Mouse (Mus musculus) kidney, postnatal 0 days (tissue): ENCODE measurements around the gene Erc1. TPM values are rescaled to one million over a fixed set of nuclear protein-coding genes. Genes with fewer than 3 reads are reported as not detected.
A peak's percentile ranks its signal among the peaks of the same experiment; 100 is the strongest.
"Not testable (repeated sequence)": the region's sequence is repeated elsewhere in the genome, so short reads cannot be mapped to it uniquely, and the experiment has no call there.

ENCODE experiments used
- ATAC-seq: fragments of 200-750 bp; cut with Nextera tagmentation; replicated peaks from 2 replicates; pipeline ENCODE4 v1.8.0; 2017; ENCODE audit warnings: low read depth, moderate number of reproducible peaks, moderate TSS enrichment, moderate library complexity; ENCODE audit not compliant: low FRiP score
- DNase-seq: peaks from one replicate; pipeline ENCODE4 v3.0.0-alpha.2; 2016; ENCODE audit warnings: low spot score
- H3K27ac ChIP-seq: fragments of 300-500 bp; sonication (generic); 2 replicates; pipeline ENCODE4 v1.5.1; 2014; ENCODE audit warnings: mild to moderate bottlenecking
- H3K27me3 ChIP-seq: fragments of 300-500 bp; sonication (generic); 2 replicates; pipeline ENCODE4 v1.6.1; 2014; ENCODE audit warnings: low read length, mixed read lengths; ENCODE audit not compliant: insufficient read depth
- H3K36me3 ChIP-seq: fragments of 300-500 bp; sonication (generic); 2 replicates; pipeline ENCODE4 v1.6.1; 2014; ENCODE audit warnings: low read length, mixed read lengths; ENCODE audit not compliant: insufficient read depth
- H3K4me1 ChIP-seq: fragments of 300-500 bp; sonication (generic); replicated peaks from 2 replicates; pipeline ENCODE4 v1.6.1; 2014; ENCODE audit warnings: antibody characterized with exemption, low read length, mixed read lengths; ENCODE audit not compliant: insufficient read depth
- H3K4me2 ChIP-seq: fragments of 300-500 bp; sonication (generic); 2 replicates; pipeline ENCODE4 v1.6.1; 2014; ENCODE audit warnings: mild to moderate bottlenecking, low read length, moderate library complexity, mixed read lengths
- H3K4me3 ChIP-seq: fragments of 300-500 bp; sonication (generic); replicated peaks from 2 replicates; pipeline ENCODE4 v1.5.1; 2014; ENCODE audit warnings: low read depth, low read length
- H3K9ac ChIP-seq: fragments of 300-500 bp; sonication (generic); 2 replicates; pipeline ENCODE4 v1.6.1; 2014; ENCODE audit warnings: low read depth, low read length
- H3K9me3 ChIP-seq: fragments of 300-500 bp; sonication (generic); replicated peaks from 2 replicates; pipeline ENCODE4 v1.6.1; 2016; ENCODE audit warnings: low read length, inconsistent platforms, mixed read lengths
- CTCF ChIP-seq: IDR thresholded peaks from 2 replicates; pipeline ENCODE4 v1.5.1; 2016; ENCODE audit warnings: antibody characterized with exemption, low read depth, mild to moderate bottlenecking, moderate library complexity
- WGBS: fragments of 180-500 bp; shearing (Covaris S2); extraction: QIAGEN DNeasy Blood & Tissue Kit; methylation state at CpG from one replicate; pipeline ENCODE4 v1.1.7; 2014; 5-methylcytosine and 5-hydroxymethylcytosine counted together
- polyA plus RNA-seq: library from polyadenylated mRNA; unstranded; fragments of >200 nt; fragmentation: Nextera tagmentation; extraction: Ambion mirVana; gene quantifications from 2 replicates; pipeline ENCODE4 v1.2.1, GENCODE M21; 2015

Gene Erc1
- polyA plus RNA-seq, 1 experiment from 2014 or later, result 10.6 TPM

- 0 out of 2 replicates have a peak, but pooled peaks cover 4% of the 10 kb centered on the region for H3K4me1 ChIP-seq
- TF ChIP-seq CTCF, result no peak
- no peaks in the 10 kb centered on the region for H3K9me3 ChIP-seq
- H3K36me3 ChIP-seq, result 0 out of 2 replicates have a peak, but pooled peaks cover 3% of the 10 kb centered on the region
- WGBS, result 62% methylated on average over 5 of the region's 5 CpGs
- ATAC-seq, result no peak
- H3K4me2 ChIP-seq, result no peak overlapping the region
- DNase-seq, result peak; percentile 1
- H3K9ac ChIP-seq, result no peak overlapping the region
- no peak overlapping the region for H3K4me3 ChIP-seq
- H3K27me3 ChIP-seq, result no peaks in the 10 kb centered on the region
- H3K27ac ChIP-seq, result peak overlapping the region; percentile 36; the same call in 1 of the 2 replicates
These were observed 173.7 kb downstream of the Erc1 start for GRCm38 (mm10) chr6:119674201-119674810.

- no peak for TF ChIP-seq CTCF
- ATAC-seq, result no peak
- Histone ChIP-seq H3K27ac (no peak overlapping the region), H3K27me3 (no peaks in the 10 kb centered on the region), H3K4me3 (no peak overlapping the region), H3K4me2 (no peak overlapping the region), H3K9me3 (no peaks in the 10 kb centered on the region), H3K9ac (no peak overlapping the region), H3K4me1 (0 out of 2 replicates have a peak, but pooled peaks cover 4% of the 10 kb centered on the region), H3K36me3 (0 out of 2 replicates have a peak, but pooled peaks cover 3% of the 10 kb centered on the region)
- 34% methylated on average over 3 of the region's 3 CpGs for WGBS
- DNase-seq, result peak; percentile 41
These were observed 178.2 kb downstream of the Erc1 start for GRCm38 (mm10) chr6:119669746-119670145.

- no peak for TF ChIP-seq CTCF
- Histone ChIP-seq H3K4me2 (no peak overlapping the region), H3K36me3 (no peaks in the 10 kb centered on the region), H3K9ac (no peak overlapping the region), H3K9me3 (no peaks in the 10 kb centered on the region), H3K4me3 (no peak overlapping the region), H3K4me1 (no peaks in the 10 kb centered on the region), H3K27ac (no peak overlapping the region), H3K27me3 (no peaks in the 10 kb centered on the region)
- WGBS, result 81% methylated on average over 2 of the region's 2 CpGs
- DNase-seq (no peak), ATAC-seq (no peak)
These were observed 185.0 kb downstream of the Erc1 start for GRCm38 (mm10) chr6:119662936-119663335.

- Histone ChIP-seq H3K4me3 (no peak overlapping the region), H3K4me1 (no peaks in the 10 kb centered on the region), H3K9me3 (no peaks in the 10 kb centered on the region), H3K27me3 (no peaks in the 10 kb centered on the region), H3K27ac (no peak overlapping the region), H3K9ac (no peak overlapping the region), H3K36me3 (no peaks in the 10 kb centered on the region), H3K4me2 (no peak overlapping the region)
- TF ChIP-seq CTCF, result no peak
- ATAC-seq (no peak), DNase-seq (no peak)
- WGBS, result 81% methylated on average over 3 of the region's 3 CpGs
These were observed 186.9 kb downstream of the Erc1 start for GRCm38 (mm10) chr6:119661081-119661493.

- DNase-seq, result no peak
- Histone ChIP-seq H3K36me3 (no peaks in the 10 kb centered on the region), H3K4me1 (no peaks in the 10 kb centered on the region), H3K27me3 (no peaks in the 10 kb centered on the region), H3K9me3 (no peaks in the 10 kb centered on the region), H3K4me2 (no peak overlapping the region), H3K9ac (no peak overlapping the region), H3K4me3 (no peak overlapping the region), H3K27ac (no peak overlapping the region)
- ATAC-seq, result no peak
- 86% methylated on average over 2 of the region's 2 CpGs for WGBS
- no peak for TF ChIP-seq CTCF
These were observed 189.5 kb downstream of the Erc1 start for GRCm38 (mm10) chr6:119658441-119658840.

- Histone ChIP-seq H3K27ac (no peak overlapping the region), H3K4me1 (no peaks in the 10 kb centered on the region), H3K9ac (no peak overlapping the region), H3K4me3 (no peak overlapping the region), H3K27me3 (no peaks in the 10 kb centered on the region), H3K9me3 (no peaks in the 10 kb centered on the region), H3K36me3 (no peaks in the 10 kb centered on the region), H3K4me2 (no peak overlapping the region)
- 83% methylated on average over 7 of the region's 7 CpGs for WGBS
- no peak for DNase-seq
- TF ChIP-seq CTCF, result no peak
- ATAC-seq, result no peak
These were observed 190.4 kb downstream of the Erc1 start for GRCm38 (mm10) chr6:119657418-119658178.

- not testable (repeated sequence) for H3K9ac ChIP-seq, H3K9me3 ChIP-seq, H3K4me1 ChIP-seq, ATAC-seq, H3K27ac ChIP-seq, H3K4me2 ChIP-seq, H3K27me3 ChIP-seq, DNase-seq, H3K36me3 ChIP-seq, H3K4me3 ChIP-seq
- WGBS, result 96% methylated on average over 2 of the region's 2 CpGs
These were observed 193.2 kb downstream of the Erc1 start for GRCm38 (mm10) chr6:119654777-119655176.
